ENCODE assay signal across 14 mouse cellular contexts in genomic region chr7:16853302-16853831, GRCm38 (mm10). TPM values are rescaled to one million over a fixed set of nuclear protein-coding genes. Genes with fewer than 3 reads are reported as not detected.
DNase-seq lines count a peak whose midpoint lies in the region; ATAC-seq and TF ChIP-seq lines count a peak whose summit lies in the region.
"Had no signal": no experiment of that assay in that cellular context is flagged by ENCODE, and none has a peak within 500 bp of the region (broad histone marks: within the 10 kb centered on the region; RNA-seq: fewer than 3 reads in every experiment).

No protein-coding gene starts in this region.

- TF ChIP-seq CTCF in lung, embryonic 14.5 days (IDR thresholded peaks at IDR 0.05; ENCODE audit: low read depth): no peak

- H3K4me2 ChIP-seq in lung, embryonic 14.5 days: no peak overlapping the region
- H3K4me2 ChIP-seq: forebrain, embryonic 12.5 days; hindbrain, embryonic 14.5 days; liver, embryonic 13.5 days; midbrain, embryonic 11.5 days had no signal

- DNase-seq in heart, adult 11 months: peak; percentile 96
- DNase-seq in heart, postnatal 25 days (ENCODE audit: low spot score): no peak
- DNase-seq in thymus, postnatal 4 days: peak; percentile 28
- no peak for DNase-seq in thymus, adult 18-20 months
- DNase-seq in lung, embryonic 14.5 days: peak; percentile 56
- DNase-seq in layer of hippocampus, postnatal 36 days: no peak
- DNase-seq in adrenal gland, adult 18-20 months (ENCODE audit: low spot score in 2 of 2): no peak
- DNase-seq: embryo, embryonic 11 days; liver, embryonic 13.5 days; right cerebral cortex, adult 18-20 months had no signal

- ATAC-seq in lung, embryonic 14.5 days (ENCODE audit: insufficient read depth): peak; percentile 62; the same call in 1 of the 2 replicates
- no peak for ATAC-seq in CD4-positive, CD25-positive, alpha-beta regulatory T cell, adult 4 months

- 75% methylated on average over 14 of the region's 14 CpGs for WGBS in lung, embryonic 14.5 days

- H3K27ac ChIP-seq in lung, embryonic 14.5 days (ENCODE audit: low read depth): no peak overlapping the region
- H3K27ac ChIP-seq: forebrain, embryonic 12.5 days; hindbrain, embryonic 14.5 days; liver, embryonic 13.5 days had no signal

- H3K36me3 ChIP-seq in lung, embryonic 14.5 days (ENCODE audit: insufficient read depth): peaks cover 83% of the 10 kb centered on the region

- no peaks in the 10 kb centered on the region for H3K4me1 ChIP-seq in lung, embryonic 14.5 days (ENCODE audit: insufficient read depth)

- no peak overlapping the region for H3K9ac ChIP-seq in lung, embryonic 14.5 days
- H3K9ac ChIP-seq: forebrain, embryonic 12.5 days; hindbrain, embryonic 14.5 days; liver, embryonic 13.5 days had no signal

- no peaks in the 10 kb centered on the region for H3K9me3 ChIP-seq in lung, embryonic 14.5 days (ENCODE audit: low read depth, low read length)
- H3K9me3 ChIP-seq: forebrain, embryonic 12.5 days; liver, embryonic 13.5 days had no signal

- no peaks in the 10 kb centered on the region for H3K27me3 ChIP-seq in lung, embryonic 14.5 days (ENCODE audit: insufficient read depth, low read length)
- H3K27me3 ChIP-seq: forebrain, embryonic 12.5 days; liver, embryonic 13.5 days had no signal

- H3K4me3 ChIP-seq in lung, embryonic 14.5 days (ENCODE audit: low read depth, low read length): no peak overlapping the region
- H3K4me3 ChIP-seq: forebrain, embryonic 12.5 days; liver, embryonic 13.5 days had no signal

- intact Hi-C loops in heart, postnatal 25 days (cut with DNase I): no loop called here

RNA-seq across cellular contexts. Expression of gene Prkd2, which starts 10.7 kb away (rescaled TPM):
- 10 to 100 TPM; 18.0 to 22.9 TPM for total RNA-seq in heart, postnatal 25 days (2021)
- polyA plus RNA-seq in lung, embryonic 14.5 days (2014; fragmentation: Nextera tagmentation; extraction: Ambion mirVana): 19.6 and 20.2 TPM in 2 replicates
- total RNA-seq in layer of hippocampus, postnatal 36 days (2021): 1 to 10 TPM; 5.8 to 8.2 TPM
- total RNA-seq in adrenal gland, adult 18-20 months (2021): 10 to 100 TPM; 13.9 to 23.3 TPM
- 10 to 100 TPM; 57.3 to 60.0 TPM for polyA plus RNA-seq in CD4-positive, CD25-positive, alpha-beta regulatory T cell, adult 4 months (2017; shearing (Covaris generic))

RNA-seq across cellular contexts. Expression of gene Dact3, which starts 21.8 kb away (rescaled TPM):
- 10 to 100 TPM; 15.2 to 17.4 TPM for total RNA-seq in heart, postnatal 25 days (2021)
- 6.6 and 7.8 TPM in 2 replicates for polyA plus RNA-seq in lung, embryonic 14.5 days (2014; fragmentation: Nextera tagmentation; extraction: Ambion mirVana)
- 100 to 1,000 TPM; 146 to 149 TPM for total RNA-seq in layer of hippocampus, postnatal 36 days (2021)
- total RNA-seq in adrenal gland, adult 18-20 months (2021): 1 to 10 TPM; 3.1 to 3.8 TPM
- polyA plus RNA-seq in CD4-positive, CD25-positive, alpha-beta regulatory T cell, adult 4 months (2017; shearing (Covaris generic)): not detected

RNA-seq across cellular contexts. Expression of gene Fkrp, which starts 36.8 kb away (rescaled TPM):
- 10 to 100 TPM; 46.2 to 48.0 TPM for total RNA-seq in heart, postnatal 25 days (2021)
- polyA plus RNA-seq in lung, embryonic 14.5 days (2014; fragmentation: Nextera tagmentation; extraction: Ambion mirVana): 27.7 and 31.9 TPM in 2 replicates
- 10 to 100 TPM; 41.8 to 44.7 TPM for total RNA-seq in layer of hippocampus, postnatal 36 days (2021)
- total RNA-seq in adrenal gland, adult 18-20 months (2021): 10 to 100 TPM; 23.7 to 25.2 TPM
- 10 to 100 TPM in 1 of 2 experiments, 1 to 10 TPM in 1; 6.8 to 11.2 TPM for polyA plus RNA-seq in CD4-positive, CD25-positive, alpha-beta regulatory T cell, adult 4 months (2017; shearing (Covaris generic))

RNA-seq across cellular contexts. Expression of gene Strn4, which starts 37.7 kb away (rescaled TPM):
- total RNA-seq in heart, postnatal 25 days (2021): 10 to 100 TPM; 54.8 to 65.5 TPM
- 117 and 134 TPM in 2 replicates for polyA plus RNA-seq in lung, embryonic 14.5 days (2014; fragmentation: Nextera tagmentation; extraction: Ambion mirVana)
- total RNA-seq in layer of hippocampus, postnatal 36 days (2021): 100 to 1,000 TPM; 288 to 292 TPM
- total RNA-seq in adrenal gland, adult 18-20 months (2021): 10 to 100 TPM; 67.7 to 69.3 TPM
- polyA plus RNA-seq in CD4-positive, CD25-positive, alpha-beta regulatory T cell, adult 4 months (2017; shearing (Covaris generic)): 10 to 100 TPM; 19.2 TPM

RNA-seq across cellular contexts. Expression of gene Gng8, which starts 38.2 kb away (rescaled TPM):
- under 1 TPM; 0.45 to 0.86 TPM for total RNA-seq in heart, postnatal 25 days (2021)
- polyA plus RNA-seq in lung, embryonic 14.5 days (2014; fragmentation: Nextera tagmentation; extraction: Ambion mirVana): 10.8 and 11.1 TPM in 2 replicates
- total RNA-seq in layer of hippocampus, postnatal 36 days (2021): 1 to 10 TPM; 2.4 to 2.7 TPM
- under 1 TPM in 1 of 2 experiments, not detected in 1; 0.35 TPM for total RNA-seq in adrenal gland, adult 18-20 months (2021)
- polyA plus RNA-seq in CD4-positive, CD25-positive, alpha-beta regulatory T cell, adult 4 months (2017; shearing (Covaris generic)): not detected

Comparison
In these comparisons a context has a peak if more than half of its experiments do, and no peak if none do; other contexts are left out.
1. DNase-seq: peak in heart, adult 11 months (single experiment), thymus, postnatal 4 days (single experiment) and lung, embryonic 14.5 days (single experiment); none in heart, postnatal 25 days (single experiment), thymus, adult 18-20 months (0 of 2), layer of hippocampus, postnatal 36 days (0 of 2) and adrenal gland, adult 18-20 months (0 of 2).
2. RNA of gene Dact3, which starts 21.8 kb away (total RNA-seq): 146 to 149 TPM in layer of hippocampus, postnatal 36 days; 15.2 to 17.4 TPM in heart, postnatal 25 days and 3.1 to 3.8 TPM in adrenal gland, adult 18-20 months; every median in the first group is over 4 times any median in the second.